Mouse (Mus musculus): Measurements from ENCODE around the gene Gab3.
"Not testable (repeated sequence)": the region's sequence is repeated elsewhere in the genome, so short reads cannot be mapped to it uniquely, and the experiment has no call there.

The Gab3 gene

DNA sequence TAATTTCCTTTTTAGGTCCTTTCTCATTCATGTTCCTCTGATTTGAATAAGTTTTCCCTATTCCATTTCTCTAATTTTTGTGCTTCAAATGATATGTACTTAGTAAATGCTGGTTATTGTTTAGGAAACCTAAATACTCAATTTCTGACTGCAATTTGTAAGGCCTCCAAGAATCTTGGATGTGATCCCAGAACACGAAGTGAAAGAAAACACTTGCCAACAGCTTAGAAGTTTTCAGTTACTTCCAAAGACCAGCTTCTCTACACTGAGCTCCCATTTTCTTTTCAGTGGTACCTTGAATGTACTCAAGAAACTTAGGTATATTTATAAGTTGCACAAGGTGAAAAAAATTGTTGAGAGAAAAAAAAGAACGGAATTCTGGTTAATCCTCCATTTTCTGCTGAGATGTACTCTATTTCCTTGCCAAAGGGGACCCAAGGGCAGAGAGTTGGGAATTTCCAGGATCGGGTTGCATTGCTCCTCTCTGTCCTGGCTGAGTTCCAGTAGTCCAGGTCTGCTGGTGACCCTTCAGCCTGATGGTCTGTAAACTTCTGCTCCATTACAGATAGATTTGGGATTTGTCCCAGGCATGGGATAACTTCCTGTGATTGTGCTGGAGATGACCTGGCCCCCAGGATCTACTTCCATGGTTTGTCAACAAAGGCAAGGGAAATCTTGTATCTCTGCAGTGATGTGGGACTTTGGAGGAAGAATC lies 38.2 kb downstream of the Gab3 start:
- Histone ChIP-seq H3K27me3 (ENCODE audit: insufficient read depth, low read length) (no peaks in the 10 kb centered on the region), H3K9me3 (ENCODE audit: low read length) (no peaks in the 10 kb centered on the region), H3K4me1 (replicated peaks; ENCODE audit: low read depth, low read length) (no peaks in the 10 kb centered on the region), H3K36me3 (ENCODE audit: insufficient read depth, low read length) (no peaks in the 10 kb centered on the region), H3K4me3 (replicated peaks; ENCODE audit: low read length) (no peak overlapping the region)
- no peak for TF ChIP-seq POU5F1 (IDR thresholded peaks at IDR 0.05; ENCODE audit: borderline replicate concordance, low read length)

DNA sequence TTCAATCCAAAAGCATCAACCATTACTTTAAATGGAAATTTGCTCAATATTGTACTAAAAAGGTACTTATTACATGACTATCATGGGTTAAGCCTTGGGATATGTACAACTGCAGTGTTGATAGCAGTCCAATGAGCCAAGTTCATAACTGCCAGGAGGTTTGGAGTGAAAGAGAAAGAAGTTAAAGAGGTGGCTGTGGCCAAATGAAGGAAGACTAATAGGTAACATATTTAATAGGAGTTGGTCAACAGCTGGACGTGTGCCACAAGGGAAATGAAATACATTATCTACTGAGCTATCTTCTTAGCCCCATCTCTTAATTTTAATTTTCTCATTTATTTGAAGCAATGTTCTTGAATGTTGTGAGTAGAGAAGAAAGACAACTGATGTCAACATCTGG lies 39.3 kb downstream of the Gab3 start:
- TF ChIP-seq NANOG (IDR thresholded peaks at IDR 0.05; ENCODE audit: borderline replicate concordance, low read length) (no peak), CTCF (conservative IDR thresholded peaks at IDR 0.05; ENCODE audit: low read length) (no peak), POU5F1 (IDR thresholded peaks at IDR 0.05; ENCODE audit: borderline replicate concordance, low read length) (no peak)
- no peak overlapping the region for H3K4me3 ChIP-seq (replicated peaks; ENCODE audit: low read length)
- H3K9me3 ChIP-seq (ENCODE audit: low read length) = no peaks in the 10 kb centered on the region
- no peaks in the 10 kb centered on the region for H3K4me1 ChIP-seq (replicated peaks; ENCODE audit: low read depth, low read length)
- H3K36me3 ChIP-seq (ENCODE audit: insufficient read depth, low read length) = no peaks in the 10 kb centered on the region
- H3K27me3 ChIP-seq (ENCODE audit: insufficient read depth, low read length) = no peaks in the 10 kb centered on the region

DNA sequence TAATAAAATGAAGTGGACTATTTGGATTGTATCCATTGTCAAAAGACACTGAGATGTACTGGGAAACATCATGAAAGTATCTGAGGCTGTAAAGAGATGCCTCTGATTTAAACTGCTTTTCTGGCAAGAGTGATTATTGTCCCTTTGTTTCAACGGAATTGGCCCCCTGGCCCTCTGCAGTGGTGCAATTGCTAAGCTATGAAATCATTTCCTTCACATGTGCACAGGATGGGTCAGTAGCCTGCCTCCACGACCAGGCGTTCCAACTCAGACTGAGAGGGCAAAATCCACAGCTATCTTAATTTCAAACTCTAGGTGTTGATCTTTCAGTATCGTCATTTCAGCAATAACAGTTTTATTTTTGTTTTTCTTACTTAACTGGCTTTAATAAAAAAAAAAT lies 40.7 kb downstream of the Gab3 start:
- Histone ChIP-seq H3K9me3 (ENCODE audit: low read length) (no peaks in the 10 kb centered on the region), H3K27me3 (ENCODE audit: insufficient read depth, low read length) (no peaks in the 10 kb centered on the region), H3K4me3 (replicated peaks; ENCODE audit: low read length) (no peak overlapping the region), H3K36me3 (ENCODE audit: insufficient read depth, low read length) (no peaks in the 10 kb centered on the region), H3K4me1 (replicated peaks; ENCODE audit: low read depth, low read length) (no peaks in the 10 kb centered on the region)
- TF ChIP-seq CTCF (conservative IDR thresholded peaks at IDR 0.05; ENCODE audit: low read length) (no peak), NANOG (IDR thresholded peaks at IDR 0.05; ENCODE audit: borderline replicate concordance, low read length) (no peak), POU5F1 (IDR thresholded peaks at IDR 0.05; ENCODE audit: borderline replicate concordance, low read length) (no peak)

DNA sequence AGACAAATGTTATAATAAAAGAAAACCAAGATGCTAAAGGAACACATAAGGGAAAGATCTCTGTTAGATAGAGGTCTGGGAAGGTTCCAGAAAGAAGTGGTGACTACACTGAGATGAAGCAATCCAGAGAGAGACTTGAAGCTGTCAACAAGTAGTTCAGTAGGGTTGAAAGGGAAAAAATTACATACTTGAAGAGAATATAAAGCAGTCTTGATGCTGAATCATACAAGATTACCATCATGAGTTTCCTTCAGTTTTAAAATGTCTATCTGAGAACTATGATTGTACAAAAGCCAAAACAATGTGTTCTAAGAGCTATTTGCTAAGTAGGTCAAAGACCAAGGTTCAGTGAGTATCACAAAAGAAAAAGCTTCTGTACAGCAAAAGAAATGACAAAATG lies 48.6 kb downstream of the Gab3 start:
- no peak overlapping the region for H3K4me3 ChIP-seq (replicated peaks; ENCODE audit: low read length)
- no peaks in the 10 kb centered on the region for H3K4me1 ChIP-seq (replicated peaks; ENCODE audit: low read depth, low read length)
- no peaks in the 10 kb centered on the region for H3K36me3 ChIP-seq (ENCODE audit: insufficient read depth, low read length)
- no peaks in the 10 kb centered on the region for H3K27me3 ChIP-seq (ENCODE audit: insufficient read depth, low read length)
- TF ChIP-seq NANOG (IDR thresholded peaks at IDR 0.05; ENCODE audit: borderline replicate concordance, low read length) (no peak), CTCF (conservative IDR thresholded peaks at IDR 0.05; ENCODE audit: low read length) (no peak), POU5F1 (IDR thresholded peaks at IDR 0.05; ENCODE audit: borderline replicate concordance, low read length) (no peak)
- H3K9me3 ChIP-seq (ENCODE audit: low read length) = no peaks in the 10 kb centered on the region

DNA sequence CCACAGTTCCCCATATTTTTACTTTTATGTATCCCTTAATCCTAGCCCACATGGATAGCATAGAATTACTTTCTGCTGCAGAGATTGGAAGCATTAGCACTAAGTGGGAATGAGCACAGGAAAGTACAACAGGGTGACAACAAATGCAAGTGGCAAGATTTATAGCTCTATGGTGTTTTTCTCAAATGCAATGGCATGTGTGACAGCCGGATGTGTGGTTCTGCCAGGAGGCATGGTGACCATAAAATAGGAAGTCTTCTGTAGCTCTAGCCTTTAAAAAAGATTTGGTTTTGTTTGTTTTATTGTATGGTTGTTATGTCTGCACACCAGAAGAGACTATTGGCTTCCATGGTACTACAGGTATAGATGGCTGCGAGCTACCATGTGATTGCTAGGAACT lies 50.1 kb downstream of the Gab3 start:
- TF ChIP-seq CTCF (conservative IDR thresholded peaks at IDR 0.05; ENCODE audit: low read length) = no peak
- no peak for TF ChIP-seq POU5F1 (IDR thresholded peaks at IDR 0.05; ENCODE audit: borderline replicate concordance, low read length)
- TF ChIP-seq NANOG (IDR thresholded peaks at IDR 0.05; ENCODE audit: borderline replicate concordance, low read length) = no peak
- Histone ChIP-seq H3K27me3 (ENCODE audit: insufficient read depth, low read length) (no peaks in the 10 kb centered on the region), H3K4me1 (replicated peaks; ENCODE audit: low read depth, low read length) (no peaks in the 10 kb centered on the region), H3K36me3 (ENCODE audit: insufficient read depth, low read length) (no peaks in the 10 kb centered on the region), H3K9me3 (ENCODE audit: low read length) (no peaks in the 10 kb centered on the region), H3K4me3 (replicated peaks; ENCODE audit: low read length) (no peak overlapping the region)

DNA sequence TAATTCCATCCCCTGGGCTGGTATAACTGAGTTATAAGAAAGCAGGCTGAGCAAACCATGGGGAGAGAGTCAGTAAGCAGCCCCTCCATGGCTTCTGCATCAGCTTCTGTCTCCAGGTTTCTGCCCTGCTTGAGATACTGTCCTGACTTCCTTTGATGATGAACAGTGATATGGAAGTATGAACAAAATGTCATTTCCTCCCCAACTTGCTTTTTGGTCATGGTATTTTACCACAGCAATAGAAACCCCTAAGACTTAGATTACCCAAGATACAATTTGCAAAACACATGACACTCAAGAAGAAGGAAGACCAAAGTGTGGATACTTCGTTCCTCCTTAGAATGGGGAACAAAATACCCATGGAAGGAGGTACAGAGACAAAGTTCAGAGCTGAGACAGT lies 51.2 kb downstream of the Gab3 start:
- H3K36me3 ChIP-seq (ENCODE audit: insufficient read depth, low read length); H3K4me1 ChIP-seq (replicated peaks; ENCODE audit: low read depth, low read length); H3K4me3 ChIP-seq (replicated peaks; ENCODE audit: low read length); H3K9me3 ChIP-seq (ENCODE audit: low read length); H3K27me3 ChIP-seq (ENCODE audit: insufficient read depth, low read length): not testable (repeated sequence)

DNA sequence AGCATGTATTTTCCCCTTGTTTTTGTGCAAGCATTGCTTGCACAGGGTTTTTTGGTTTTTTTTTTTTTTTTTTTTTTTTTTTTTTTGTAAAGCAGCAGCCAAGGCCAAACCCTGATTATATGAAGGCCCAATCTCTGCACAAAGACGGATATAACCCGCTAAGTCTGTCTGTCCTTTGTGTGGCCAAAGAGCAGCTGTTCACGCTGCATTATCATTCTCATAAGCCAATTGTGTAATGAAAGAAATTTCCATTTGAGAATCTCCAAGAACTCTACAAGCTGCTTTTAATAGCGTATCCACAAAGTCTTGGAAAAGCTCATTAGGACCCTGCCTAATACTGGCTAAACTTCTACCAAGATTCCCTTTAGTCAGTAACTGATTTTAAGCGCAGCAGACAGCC lies 101.5 kb downstream of the Gab3 start:
- H3K4me3 ChIP-seq (replicated peaks; ENCODE audit: low read length) = no peak overlapping the region
- H3K4me1 ChIP-seq (replicated peaks; ENCODE audit: low read depth, low read length) = no peaks in the 10 kb centered on the region
- H3K36me3 ChIP-seq (ENCODE audit: insufficient read depth, low read length) = no peaks in the 10 kb centered on the region
- peaks cover 35% of the 10 kb centered on the region for H3K9me3 ChIP-seq (ENCODE audit: low read length)
- no peak for TF ChIP-seq NANOG (IDR thresholded peaks at IDR 0.05; ENCODE audit: borderline replicate concordance, low read length)
- no peak for TF ChIP-seq CTCF (conservative IDR thresholded peaks at IDR 0.05; ENCODE audit: low read length)
- no peak for TF ChIP-seq POU5F1 (IDR thresholded peaks at IDR 0.05; ENCODE audit: borderline replicate concordance, low read length)
- no peaks in the 10 kb centered on the region for H3K27me3 ChIP-seq (ENCODE audit: insufficient read depth, low read length)

DNA sequence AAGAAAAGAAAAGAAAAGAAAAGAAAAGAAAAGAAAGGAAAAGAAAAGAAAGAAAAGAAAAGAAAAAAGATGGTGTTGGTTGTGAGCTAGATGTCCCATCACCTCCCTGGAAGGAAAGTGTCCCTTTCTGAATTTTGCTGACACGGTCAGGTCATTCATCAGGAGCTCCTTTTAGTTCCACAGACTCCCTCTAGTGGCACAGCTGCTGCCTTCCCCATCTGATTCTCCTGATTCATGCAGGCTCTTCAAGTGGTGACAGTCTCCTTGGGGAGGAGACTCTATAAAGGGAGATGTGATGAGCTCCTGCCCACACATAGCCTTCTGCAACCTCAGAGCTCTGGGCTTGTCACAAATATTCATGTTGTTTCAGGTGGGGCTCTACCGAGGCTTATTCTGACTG lies 122.4 kb downstream of the Gab3 start:
- not testable (repeated sequence) for H3K9me3 ChIP-seq (ENCODE audit: low read length); H3K27me3 ChIP-seq (ENCODE audit: insufficient read depth, low read length); H3K36me3 ChIP-seq (ENCODE audit: insufficient read depth, low read length); H3K4me1 ChIP-seq (replicated peaks; ENCODE audit: low read depth, low read length); H3K4me3 ChIP-seq (replicated peaks; ENCODE audit: low read length)

DNA sequence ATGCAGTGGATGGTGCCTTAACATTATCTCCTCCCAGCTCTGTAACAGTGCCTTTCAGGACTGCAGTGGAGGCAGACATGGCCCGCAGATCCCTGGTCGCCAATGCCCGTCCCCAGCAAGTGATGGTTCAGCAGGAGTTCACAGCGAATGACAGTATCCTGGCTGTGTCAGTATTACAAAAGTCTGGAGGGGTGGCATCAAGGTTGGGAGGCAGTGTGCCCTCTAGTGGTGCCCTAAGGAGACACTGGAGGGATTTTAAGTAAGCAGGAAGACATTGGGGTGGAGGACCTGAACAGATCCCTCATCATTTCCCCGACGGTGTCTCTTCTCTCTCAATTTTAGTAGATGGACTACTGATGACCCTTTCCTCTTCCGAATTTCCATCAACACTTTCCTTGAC lies 126.1 kb downstream of the Gab3 start:
- H3K4me1 ChIP-seq (replicated peaks; ENCODE audit: low read depth, low read length); H3K36me3 ChIP-seq (ENCODE audit: insufficient read depth, low read length); H3K9me3 ChIP-seq (ENCODE audit: low read length); H3K27me3 ChIP-seq (ENCODE audit: insufficient read depth, low read length); H3K4me3 ChIP-seq (replicated peaks; ENCODE audit: low read length): not testable (repeated sequence)

Measured in E14TG2a.4 (cell line).